Mouse (Mus musculus) lung, embryonic 16.5 days (tissue): ENCODE measurements around the gene Gm45837. TPM values are rescaled to one million over a fixed set of nuclear protein-coding genes. Genes with fewer than 3 reads are reported as not detected.

ENCODE experiments used
- ATAC-seq: fragments of 200-750 bp; cut with Nextera tagmentation; 2 replicates; pipeline ENCODE4 v1.8.0; 2017; ENCODE audit warnings: low read depth, mild to moderate bottlenecking, moderate library complexity
- H3K27ac ChIP-seq: fragments of 300-500 bp; sonication (generic); 2 replicates; pipeline ENCODE4 v1.5.1; 2014; ENCODE audit warnings: mild to moderate bottlenecking, control low read depth, low read length
- H3K27me3 ChIP-seq: fragments of 300-500 bp; sonication (generic); 2 replicates; pipeline ENCODE4 v1.6.1; 2014; ENCODE audit warnings: low read depth, low read length, mixed read lengths; ENCODE audit not compliant: control insufficient read depth, insufficient read depth
- H3K36me3 ChIP-seq: fragments of 300-500 bp; sonication (generic); 2 replicates; pipeline ENCODE4 v1.6.1; 2014; ENCODE audit warnings: low read length; ENCODE audit not compliant: control insufficient read depth, insufficient read depth
- H3K4me1 ChIP-seq: fragments of 300-500 bp; sonication (generic); replicated peaks from 2 replicates; pipeline ENCODE4 v1.6.1; 2014; ENCODE audit warnings: low read length, mixed read lengths; ENCODE audit not compliant: control insufficient read depth, insufficient read depth
- H3K4me2 ChIP-seq: fragments of 300-500 bp; sonication (generic); 2 replicates; pipeline ENCODE4 v1.6.1; 2014; ENCODE audit warnings: low read depth, low read length, control low read depth
- H3K4me3 ChIP-seq: fragments of 300-500 bp; sonication (generic); 2 replicates; pipeline ENCODE4 v1.5.1; 2014; ENCODE audit warnings: mild to moderate bottlenecking, low read length, control low read depth
- H3K9ac ChIP-seq: fragments of 300-500 bp; sonication (generic); 2 replicates; pipeline ENCODE4 v1.6.1; 2014; ENCODE audit warnings: low read length, control low read depth
- H3K9me3 ChIP-seq: fragments of 300-500 bp; sonication (generic); 2 replicates; pipeline ENCODE4 v1.6.1; 2016; ENCODE audit warnings: low read length; ENCODE audit not compliant: control insufficient read depth
- whole genome bisulfite sequencing: fragments of 180-500 bp; shearing (Covaris S2); extraction: QIAGEN DNeasy Blood & Tissue Kit; methylation state at CpG from one replicate; pipeline ENCODE4 v1.1.7; 2014; 5-methylcytosine and 5-hydroxymethylcytosine counted together
- polyA plus RNA-seq: library from polyadenylated mRNA; unstranded; fragments of >200 nt; fragmentation: Nextera tagmentation; extraction: Ambion mirVana; gene quantifications from 2 replicates; pipeline ENCODE4 v1.2.1, GENCODE M21; 2015

Gene Gm45837
- polyA plus RNA-seq, 1 experiment from 2014 or later = 2.4 TPM

- H3K4me2 ChIP-seq = peak overlapping the region; percentile 49
- H3K9me3 ChIP-seq = no peaks in the 10 kb centered on the region
- ATAC-seq = peak; percentile 79
- peaks cover 18% of the 10 kb centered on the region for H3K36me3 ChIP-seq
- H3K27me3 ChIP-seq = no peaks in the 10 kb centered on the region
- H3K9ac ChIP-seq = peak overlapping the region; percentile 40
- H3K4me3 ChIP-seq = peak overlapping the region; percentile 25
- peaks cover 22% of the 10 kb centered on the region for H3K4me1 ChIP-seq
- WGBS = 14% methylated on average over 6 of the region's 6 CpGs
- peak overlapping the region; percentile 90 for H3K27ac ChIP-seq
These were observed 25.4 kb upstream of the Gm45837 start for GRCm38 (mm10) chr7:101385331-101385733.

- ATAC-seq = peak; percentile 72
- no peaks in the 10 kb centered on the region for H3K27me3 ChIP-seq
- H3K27ac ChIP-seq = peak overlapping the region; percentile 90
- H3K4me2 ChIP-seq = peak overlapping the region; percentile 49
- H3K9me3 ChIP-seq = no peaks in the 10 kb centered on the region
- H3K4me1 ChIP-seq = peaks cover 29% of the 10 kb centered on the region
- peaks cover 18% of the 10 kb centered on the region for H3K36me3 ChIP-seq
- H3K9ac ChIP-seq = peak overlapping the region; percentile 40
- WGBS = 33% methylated on average over 10 of the region's 10 CpGs
- H3K4me3 ChIP-seq = peak overlapping the region; percentile 25
These were observed 24.7 kb upstream of the Gm45837 start for GRCm38 (mm10) chr7:101385866-101386452.

GRCm38 (mm10) chr7:101389256-101389655, 21.4 kb upstream of the Gm45837 start:
- H3K9me3 ChIP-seq = no peaks in the 10 kb centered on the region
- ATAC-seq = no peak
- H3K4me1 ChIP-seq = peaks cover 59% of the 10 kb centered on the region
- 75% methylated on average over 6 of the region's 6 CpGs for WGBS
- H3K4me3 ChIP-seq = no peak overlapping the region
- no peak overlapping the region for H3K27ac ChIP-seq
- H3K4me2 ChIP-seq = no peak overlapping the region
- H3K36me3 ChIP-seq = peaks cover 18% of the 10 kb centered on the region
- no peak overlapping the region for H3K9ac ChIP-seq
- no peaks in the 10 kb centered on the region for H3K27me3 ChIP-seq

GRCm38 (mm10) chr7:101391909-101392479, 18.7 kb upstream of the Gm45837 start:
- 66% methylated on average over 4 of the region's 4 CpGs for WGBS
- ATAC-seq = peak; percentile 10; the same call in 1 of the 2 replicates

GRCm38 (mm10) chr7:101393015-101393414, 17.7 kb upstream of the Gm45837 start:
- 40% methylated on average over 4 of the region's 4 CpGs for WGBS
- Histone ChIP-seq H3K27ac (peak overlapping the region; percentile 99), H3K4me2 (peak overlapping the region; percentile 35), H3K9me3 (no peaks in the 10 kb centered on the region), H3K27me3 (no peaks in the 10 kb centered on the region), H3K4me1 (peaks cover 41% of the 10 kb centered on the region), H3K36me3 (peaks cover 21% of the 10 kb centered on the region), H3K9ac (no peak overlapping the region; the same call in 1 of the 2 replicates), H3K4me3 (no peak overlapping the region)
- peak; percentile 3; the same call in 1 of the 2 replicates for ATAC-seq

More at GRCm38 (mm10) chr7:101391909-101392479, 18.7 kb upstream of the Gm45837 start:
- no peaks in the 10 kb centered on the region for H3K9me3 ChIP-seq
- H3K36me3 ChIP-seq = peaks cover 22% of the 10 kb centered on the region
- H3K27ac ChIP-seq = peak overlapping the region; percentile 99
- no peaks in the 10 kb centered on the region for H3K27me3 ChIP-seq
- no peak overlapping the region for H3K4me3 ChIP-seq
- peaks cover 41% of the 10 kb centered on the region for H3K4me1 ChIP-seq
- H3K4me2 ChIP-seq = no peak overlapping the region
- peak overlapping the region; percentile 19; the same call in 1 of the 2 replicates for H3K9ac ChIP-seq

- Histone ChIP-seq H3K4me2 (peak overlapping the region; percentile 67), H3K27ac (peak overlapping the region; percentile 99), H3K9ac (peak overlapping the region; percentile 68), H3K36me3 (peaks cover 25% of the 10 kb centered on the region), H3K27me3 (no peaks in the 10 kb centered on the region), H3K9me3 (no peaks in the 10 kb centered on the region), H3K4me1 (peaks cover 41% of the 10 kb centered on the region), H3K4me3 (peak overlapping the region; percentile 46)
- 25% methylated on average over 8 of the region's 8 CpGs for WGBS
- peak; percentile 88 for ATAC-seq
These were observed 16.8 kb upstream of the Gm45837 start for GRCm38 (mm10) chr7:101393694-101394504.

GRCm38 (mm10) chr7:101394569-101394968, 16.1 kb upstream of the Gm45837 start:
- Histone ChIP-seq H3K4me3 (peak overlapping the region; percentile 46), H3K27ac (peak overlapping the region; percentile 99), H3K36me3 (peaks cover 23% of the 10 kb centered on the region), H3K4me2 (peak overlapping the region; percentile 67), H3K9ac (peak overlapping the region; percentile 68), H3K27me3 (no peaks in the 10 kb centered on the region), H3K4me1 (peaks cover 41% of the 10 kb centered on the region), H3K9me3 (no peaks in the 10 kb centered on the region)
- no peak for ATAC-seq
- 55% methylated on average over 3 of the region's 3 CpGs for WGBS

GRCm38 (mm10) chr7:101395471-101395870, 15.2 kb upstream of the Gm45837 start:
- no peak for ATAC-seq
- Histone ChIP-seq H3K36me3 (peaks cover 20% of the 10 kb centered on the region), H3K9ac (peak overlapping the region; percentile 68), H3K27me3 (no peaks in the 10 kb centered on the region), H3K4me2 (peak overlapping the region; percentile 67), H3K4me1 (peaks cover 39% of the 10 kb centered on the region), H3K27ac (peak overlapping the region; percentile 99), H3K9me3 (no peaks in the 10 kb centered on the region), H3K4me3 (peak overlapping the region; percentile 46)
- 47% methylated on average over 2 of the region's 2 CpGs for WGBS

- no peak overlapping the region for H3K4me2 ChIP-seq
- H3K4me1 ChIP-seq = peaks cover 24% of the 10 kb centered on the region
- H3K36me3 ChIP-seq = peaks cover 35% of the 10 kb centered on the region
- H3K27me3 ChIP-seq = no peaks in the 10 kb centered on the region
- no peak overlapping the region for H3K9ac ChIP-seq
- 88% methylated on average over 4 of the region's 4 CpGs for WGBS
- no peaks in the 10 kb centered on the region for H3K9me3 ChIP-seq
- ATAC-seq = no peak
- no peak overlapping the region for H3K27ac ChIP-seq
- H3K4me3 ChIP-seq = no peak overlapping the region
These were observed 13.5 kb upstream of the Gm45837 start for GRCm38 (mm10) chr7:101397175-101397574.
